Mouse (Mus musculus) urinary bladder, adult 18-20 months (tissue): ENCODE results near the gene Nps.
"Not testable (repeated sequence)": the region's sequence is repeated elsewhere in the genome, so short reads cannot be mapped to it uniquely, and the experiment has no call there.

ENCODE experiments used
- DNase-seq, 2 experiments: peaks; one replicate each; pipeline ENCODE4 v3.0.0; 2022; ENCODE audit warnings: low spot score in 2 of 2, mixed read lengths in 2 of 2

The Nps gene

DNA sequence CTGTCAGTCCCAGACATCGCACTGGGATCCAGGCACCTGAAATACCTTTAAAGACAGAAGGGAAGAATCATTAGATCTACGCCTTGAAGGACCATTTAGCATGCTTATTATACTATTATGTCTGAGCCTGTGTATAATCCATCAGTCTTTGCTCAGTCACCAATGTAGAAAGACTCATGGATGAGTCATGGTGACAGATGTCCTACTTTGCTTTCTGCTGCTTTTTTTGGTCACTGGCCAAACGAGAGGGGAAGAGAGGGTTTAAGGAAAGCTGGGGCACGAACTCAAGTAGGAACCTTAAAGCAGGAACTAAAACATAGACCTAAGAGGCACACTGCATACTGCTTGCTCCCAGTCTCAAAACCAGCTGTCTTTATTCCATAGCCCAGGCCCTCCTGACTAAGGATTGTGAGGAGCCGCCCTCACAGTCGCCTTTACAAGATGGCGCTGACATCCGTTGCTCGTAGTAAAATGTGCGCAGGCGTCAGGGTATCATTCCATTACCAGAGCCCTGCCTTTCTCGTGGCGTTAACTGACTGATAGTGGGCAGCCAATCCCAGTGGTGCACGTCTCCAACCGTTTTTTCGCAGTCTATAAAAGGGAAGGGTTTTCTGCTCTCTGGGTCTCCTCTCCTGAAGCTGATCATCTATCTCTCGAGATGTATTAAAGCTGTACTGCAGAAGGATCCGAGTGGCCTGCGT, at the start of gene Nps:
TSS of gene Nps (plus strand) at position 651 of the 701 bp plus-strand sequence.
- DNase-seq, result not testable (repeated sequence)

DNA sequence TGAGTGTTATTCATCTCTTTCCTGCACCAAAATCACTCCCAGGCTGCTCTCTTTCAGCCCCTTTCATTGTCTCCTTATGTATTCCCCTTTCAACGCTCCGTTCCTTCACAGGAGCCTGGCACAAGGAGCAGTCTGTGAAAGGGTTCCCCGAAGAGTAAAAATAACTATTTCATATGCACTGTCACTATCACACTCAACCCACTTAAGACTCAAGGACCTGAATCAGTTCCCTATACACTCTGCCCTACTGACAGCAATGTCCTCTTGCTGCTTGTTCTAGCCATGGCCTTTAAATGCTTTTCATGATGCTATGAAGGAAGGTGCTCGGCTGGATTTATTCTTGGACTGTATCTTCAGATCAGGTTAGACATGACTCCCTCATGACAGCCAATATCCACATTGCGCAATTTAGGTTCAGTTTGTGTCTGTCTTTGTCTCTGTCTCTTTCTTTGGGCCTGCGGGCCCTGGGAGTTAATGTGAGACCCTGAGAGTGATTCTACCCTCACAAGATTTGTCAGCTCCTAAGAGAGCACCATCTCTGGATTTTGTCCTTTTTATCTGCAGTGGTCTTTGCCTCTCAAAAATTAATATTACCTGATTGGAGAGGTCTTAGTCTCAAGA, 49.4 kb upstream of the Nps start:
- DNase-seq, result no peak

DNA sequence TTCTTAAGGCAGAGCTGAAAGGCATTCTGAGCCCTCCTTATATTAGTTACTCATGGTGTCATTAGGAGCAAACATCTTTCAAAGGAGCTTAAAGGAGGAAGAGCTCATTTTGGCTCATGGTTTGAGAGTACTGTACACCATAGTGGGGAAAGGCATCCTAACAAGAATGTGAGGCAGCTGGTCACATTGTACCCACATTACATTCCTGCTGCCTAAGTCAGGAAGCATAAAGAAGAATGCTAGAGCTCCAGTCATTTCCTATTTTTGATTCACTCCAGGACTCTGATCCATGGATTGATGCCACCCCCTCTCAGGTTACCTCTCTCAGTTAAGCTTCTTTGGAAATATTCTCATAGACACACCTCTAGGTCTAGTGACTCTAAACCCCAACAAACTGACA, 48.2 kb upstream of the Nps start:
- no peak for DNase-seq

DNA sequence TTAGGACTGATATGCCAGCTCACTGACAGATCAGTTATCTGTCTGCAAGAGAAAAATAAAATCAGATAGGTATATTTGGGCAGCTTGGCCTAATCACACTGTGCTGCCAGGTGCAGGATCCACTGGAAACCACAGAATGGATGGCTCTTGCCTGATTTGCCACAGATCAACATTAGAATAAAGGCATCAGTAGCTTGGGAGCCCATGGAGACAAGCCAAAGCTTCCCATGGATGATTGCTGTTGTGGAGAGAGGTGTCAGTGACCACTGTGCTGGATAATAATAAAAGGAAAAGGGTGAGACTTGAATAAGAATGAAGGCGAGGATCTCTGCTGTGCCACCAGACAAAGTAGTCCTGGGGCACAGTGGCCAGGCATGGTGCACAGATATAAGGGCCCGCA, 47.7 kb upstream of the Nps start:
- DNase-seq, result no peak

DNA sequence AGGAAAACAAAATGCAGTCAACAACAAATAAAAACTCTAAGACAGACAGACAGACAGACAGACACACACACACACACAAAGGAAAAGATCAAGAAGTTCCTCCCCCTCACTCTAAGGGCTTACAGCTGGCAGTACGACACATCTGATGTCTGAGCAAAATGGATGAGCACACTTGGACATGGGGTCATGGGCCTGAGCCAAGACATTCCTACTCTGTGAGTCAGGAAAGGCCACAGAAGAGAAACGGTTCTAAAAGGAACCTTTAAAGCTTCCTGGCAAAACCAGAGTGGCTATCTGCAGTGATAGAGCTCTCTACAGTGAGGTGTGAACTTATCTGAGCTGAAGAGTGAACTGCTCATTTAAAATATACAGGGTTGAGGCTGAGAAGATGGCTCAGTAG, 46.0 kb upstream of the Nps start:
- peak in 1 of 2 experiments; percentile 6 for DNase-seq

DNA sequence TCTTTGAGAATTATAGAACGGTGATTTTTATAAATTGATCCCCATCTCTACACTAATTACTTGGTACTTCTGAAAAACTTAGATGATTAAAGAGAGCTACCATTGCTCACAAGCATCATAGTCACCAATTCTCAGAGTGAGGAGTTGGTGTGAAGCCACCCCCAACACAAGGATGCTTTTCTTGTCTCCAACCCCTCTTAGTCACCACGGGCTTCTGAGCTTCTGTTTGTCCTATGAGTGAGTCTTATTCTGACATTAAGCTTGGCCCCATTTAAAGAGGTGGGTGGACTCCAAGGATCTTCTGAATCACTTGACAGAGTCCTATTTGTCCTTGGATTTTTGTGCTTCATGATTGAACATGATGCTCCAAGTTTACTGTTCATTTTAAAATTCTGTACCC, 37.0 kb upstream of the Nps start:
- no peak for DNase-seq

DNA sequence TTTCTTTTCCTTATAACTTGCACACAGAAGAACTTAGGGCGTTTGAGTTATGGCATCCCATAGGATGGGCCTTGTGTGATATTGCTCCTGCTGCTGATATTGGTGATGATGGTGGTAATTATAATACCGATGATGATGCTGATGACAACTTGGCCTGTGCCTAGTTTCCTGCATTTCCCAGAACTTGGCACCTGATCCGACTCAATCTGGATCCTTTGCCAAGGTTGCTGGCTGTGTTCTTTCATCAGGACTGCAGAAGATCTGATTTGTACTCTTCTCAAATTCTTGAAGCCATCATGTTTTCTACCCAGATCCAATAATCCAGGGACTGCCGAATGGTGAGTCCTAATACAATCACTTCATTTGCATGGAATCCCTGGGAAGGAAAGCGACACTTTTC, 32.5 kb upstream of the Nps start:
- DNase-seq, result no peak

DNA sequence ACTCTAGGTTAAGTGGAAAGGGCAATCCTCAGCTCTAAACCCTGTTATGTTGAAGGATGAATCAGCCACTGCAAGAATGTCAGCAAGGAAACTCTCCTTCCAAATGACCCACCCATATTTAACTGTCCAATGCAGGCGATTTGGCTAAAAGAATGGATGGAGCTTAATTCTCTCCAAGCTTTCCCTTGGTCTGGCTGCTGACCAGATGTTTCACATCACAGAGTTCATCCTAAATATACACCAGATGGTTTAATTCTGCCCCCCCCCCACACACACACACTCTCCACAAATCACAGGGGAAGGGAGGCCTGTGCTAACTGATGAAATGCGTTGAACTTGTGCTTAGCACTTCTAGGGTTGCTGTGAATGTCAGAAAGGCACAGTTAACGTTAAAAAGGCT, 21.4 kb upstream of the Nps start:
- no peak for DNase-seq

DNA sequence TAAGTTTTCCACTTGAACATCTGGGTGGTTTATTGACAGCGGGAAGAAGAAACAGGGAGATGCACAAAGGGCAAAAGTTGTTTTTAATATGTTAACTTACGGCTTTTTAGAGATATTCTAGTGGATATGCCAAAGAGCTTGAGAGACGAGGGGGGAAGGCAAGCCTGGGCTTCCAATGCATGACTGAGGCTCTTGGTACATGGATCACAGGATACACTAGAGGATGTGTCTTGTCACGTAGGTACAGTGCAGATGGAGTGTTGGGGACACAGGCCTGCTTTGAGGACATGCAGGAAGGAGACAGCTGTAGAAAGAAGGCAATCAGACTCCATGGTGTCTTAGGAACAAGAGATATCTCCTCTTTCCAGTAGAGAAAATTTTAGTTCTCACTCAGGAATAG, 19.1 kb upstream of the Nps start:
- no peak for DNase-seq

DNA sequence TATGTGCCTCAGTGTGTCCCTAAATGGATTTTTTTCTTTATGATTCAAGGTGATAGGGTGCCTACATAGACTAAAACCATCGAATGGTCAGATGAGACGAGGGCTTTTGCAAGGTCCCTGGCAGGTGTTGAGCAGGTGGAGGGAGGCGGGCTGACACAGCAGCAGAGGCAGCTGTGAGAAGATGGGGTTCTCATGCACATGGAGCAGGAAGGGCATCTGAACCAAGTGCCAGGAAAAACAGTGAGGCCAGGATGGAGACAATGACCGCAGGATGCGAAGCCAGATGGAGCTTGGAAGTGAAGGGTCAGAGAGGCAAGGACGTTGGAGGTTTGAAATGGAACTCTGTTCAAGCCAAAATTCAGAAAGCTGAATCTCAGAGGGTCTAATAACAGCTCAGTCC, 18.5 kb upstream of the Nps start:
- no peak for DNase-seq

DNA sequence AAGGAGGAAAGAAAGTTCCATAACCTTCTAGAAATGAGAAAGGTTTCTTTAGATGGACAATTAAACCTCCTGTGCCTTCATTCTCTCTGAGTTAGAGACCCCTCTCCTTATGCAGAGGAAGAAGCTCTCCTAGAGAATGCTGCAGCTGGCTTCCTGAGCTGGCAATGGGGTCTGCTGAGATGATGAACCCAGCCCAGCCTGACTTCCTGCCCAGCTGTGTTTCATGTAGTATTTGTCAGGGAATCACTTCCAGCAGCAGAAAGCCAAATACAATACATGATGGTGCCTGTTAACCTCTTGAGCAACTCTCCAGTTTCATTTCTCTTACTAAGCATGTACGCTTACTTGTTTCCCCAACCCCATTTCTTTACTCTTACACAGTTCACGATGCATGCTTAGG, 17.9 kb upstream of the Nps start:
- no peak for DNase-seq

DNA sequence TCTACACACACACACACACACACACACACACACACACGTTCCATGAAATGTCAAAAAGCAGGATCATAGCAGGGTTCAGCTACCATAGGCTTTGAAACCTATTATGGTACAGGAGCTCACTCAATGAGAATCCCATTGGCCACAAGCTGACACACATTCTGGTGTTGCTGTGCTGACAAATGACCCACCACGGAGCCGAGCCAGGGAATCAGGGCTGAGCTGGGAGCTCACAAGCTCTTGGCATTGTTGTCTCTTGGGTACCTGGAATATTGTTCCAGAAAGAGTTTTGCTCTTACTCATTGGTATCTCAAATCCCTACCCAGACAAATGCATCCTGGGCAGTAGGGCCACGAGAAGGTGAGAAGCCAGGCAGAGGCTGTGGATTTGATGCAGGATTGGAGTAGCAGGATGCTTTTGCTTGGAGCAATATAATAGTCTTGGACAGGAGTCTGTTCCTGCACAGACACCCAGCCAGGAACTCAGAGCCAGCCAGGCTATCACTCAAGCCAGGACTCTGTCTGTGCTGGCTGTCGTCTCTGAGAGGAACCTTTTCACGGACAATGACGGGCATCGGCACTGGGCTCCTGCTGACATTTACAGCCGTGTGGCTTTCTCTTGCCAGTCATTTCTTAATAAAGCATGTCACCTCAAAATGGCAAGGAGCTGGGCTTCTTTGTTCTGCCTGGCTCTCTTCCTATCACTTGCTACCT, 14.2 kb upstream of the Nps start:
- no peak for DNase-seq

DNA sequence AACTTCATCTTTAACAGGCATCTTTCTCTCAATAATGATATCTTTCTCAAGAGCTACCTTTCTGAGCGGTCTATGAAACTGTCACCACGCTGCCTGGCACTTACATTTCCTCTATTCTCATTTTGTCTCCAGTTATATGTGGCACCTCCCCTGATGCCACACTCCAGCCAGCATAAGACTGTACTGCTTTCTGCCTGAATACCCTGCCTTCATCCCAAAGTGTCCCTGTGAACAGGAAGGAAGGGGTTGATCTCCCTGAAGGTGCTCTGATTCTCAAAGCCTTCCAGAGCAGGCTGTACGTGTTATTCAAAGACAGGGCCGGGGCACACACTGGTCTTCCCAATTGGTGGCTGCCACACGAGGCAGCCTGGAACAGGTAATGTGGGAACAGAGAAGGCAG, 12.1 kb upstream of the Nps start:
- DNase-seq, result no peak

DNA sequence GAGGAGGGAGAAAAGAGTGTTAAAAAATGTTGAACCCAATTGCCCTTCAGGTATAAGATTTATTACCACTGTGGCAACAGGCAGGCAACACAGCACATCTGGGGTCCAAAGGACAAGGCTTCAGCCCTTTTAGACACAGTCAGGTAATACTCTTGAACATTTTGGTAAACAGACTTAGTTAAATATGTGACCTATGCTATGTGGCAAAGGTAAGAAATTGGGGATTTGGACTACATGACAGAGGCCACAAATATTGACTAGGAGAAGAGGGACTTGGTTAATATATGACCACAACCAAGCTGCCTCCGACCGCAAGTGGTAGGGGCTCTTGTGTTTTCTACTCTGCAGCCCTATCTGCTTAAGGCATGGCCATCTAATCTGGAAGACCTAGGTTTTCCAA, 5.3 kb upstream of the Nps start:
- no peak for DNase-seq

DNA sequence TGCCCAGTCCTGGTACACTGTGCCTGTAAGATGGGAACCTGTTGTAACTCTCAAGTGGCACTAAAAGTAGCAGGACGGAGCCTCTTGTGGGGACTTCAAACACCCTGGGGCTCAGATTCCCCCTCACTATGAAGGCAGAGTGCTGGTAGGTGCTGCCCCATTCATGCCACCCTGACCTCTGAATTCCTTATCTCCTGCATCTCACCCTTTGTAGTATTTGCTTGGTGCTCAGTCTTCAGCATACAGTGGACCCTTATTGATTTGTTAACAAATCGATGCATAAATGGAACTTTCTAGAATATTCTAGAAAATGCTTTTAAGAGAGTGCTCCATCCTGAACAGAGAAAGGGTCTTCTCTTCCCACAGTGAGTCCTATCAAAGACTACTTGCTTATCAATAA, 4.1 kb upstream of the Nps start:
- no peak for DNase-seq

DNA sequence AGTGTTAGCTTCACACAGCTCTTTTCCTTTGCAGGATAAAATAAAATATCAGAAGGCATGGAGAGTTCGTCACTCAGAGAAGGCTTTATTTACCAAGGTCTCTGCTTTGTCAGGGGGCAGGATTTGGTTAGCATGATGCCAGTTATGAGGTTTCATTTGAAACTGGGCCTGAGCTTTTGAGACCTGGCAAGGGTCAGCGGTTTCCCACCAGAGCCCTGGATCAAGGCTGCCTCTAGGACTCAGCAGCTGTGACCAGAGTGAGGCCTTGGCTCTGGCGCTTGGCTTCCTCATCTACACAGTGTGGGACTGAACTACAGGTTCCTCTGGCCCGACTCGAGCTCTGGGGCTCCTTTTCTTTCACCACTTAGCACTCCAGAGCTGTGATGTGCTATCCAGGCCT, 12.5 kb downstream of the Nps start:
- no peak for DNase-seq

DNA sequence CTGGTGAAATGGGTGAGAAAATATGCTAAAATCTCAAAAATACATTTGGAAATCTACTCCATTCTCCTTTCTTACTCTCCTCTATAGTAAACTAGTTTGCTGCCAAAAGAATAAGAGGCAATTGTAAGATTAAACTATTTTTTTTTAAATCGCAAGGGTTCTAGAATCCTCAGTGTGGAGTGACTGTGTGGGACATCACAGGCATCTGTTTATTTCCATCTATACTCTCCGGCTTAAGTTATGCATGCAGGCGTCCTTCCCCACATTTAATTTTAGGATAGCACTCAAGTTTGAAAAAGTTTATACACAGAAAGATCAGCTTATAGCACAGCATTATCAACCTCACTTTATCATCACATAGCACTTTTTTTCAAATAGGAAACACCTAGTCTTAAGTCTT, 24.7 kb downstream of the Nps start:
- DNase-seq, result no peak

DNA sequence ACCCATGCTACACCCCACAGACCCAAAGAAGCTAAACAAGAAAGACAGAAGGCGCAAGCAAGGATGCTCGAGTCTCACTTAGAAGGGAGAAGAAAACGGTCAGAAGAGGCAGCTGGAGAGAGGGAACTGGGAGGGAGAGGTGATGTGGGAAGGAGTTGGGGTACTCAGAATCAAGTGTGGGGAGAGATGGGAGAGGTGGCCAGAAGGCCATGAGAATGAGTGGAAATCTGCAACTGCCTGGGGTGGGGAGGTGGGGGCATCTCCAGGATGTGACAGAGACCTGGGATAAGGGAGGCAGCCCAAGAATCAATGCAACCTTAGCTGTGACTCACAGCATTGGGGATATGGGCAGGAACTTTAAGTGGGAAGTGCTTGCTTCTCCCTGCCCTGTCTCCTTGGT, 31.5 kb downstream of the Nps start:
- no peak for DNase-seq

DNA sequence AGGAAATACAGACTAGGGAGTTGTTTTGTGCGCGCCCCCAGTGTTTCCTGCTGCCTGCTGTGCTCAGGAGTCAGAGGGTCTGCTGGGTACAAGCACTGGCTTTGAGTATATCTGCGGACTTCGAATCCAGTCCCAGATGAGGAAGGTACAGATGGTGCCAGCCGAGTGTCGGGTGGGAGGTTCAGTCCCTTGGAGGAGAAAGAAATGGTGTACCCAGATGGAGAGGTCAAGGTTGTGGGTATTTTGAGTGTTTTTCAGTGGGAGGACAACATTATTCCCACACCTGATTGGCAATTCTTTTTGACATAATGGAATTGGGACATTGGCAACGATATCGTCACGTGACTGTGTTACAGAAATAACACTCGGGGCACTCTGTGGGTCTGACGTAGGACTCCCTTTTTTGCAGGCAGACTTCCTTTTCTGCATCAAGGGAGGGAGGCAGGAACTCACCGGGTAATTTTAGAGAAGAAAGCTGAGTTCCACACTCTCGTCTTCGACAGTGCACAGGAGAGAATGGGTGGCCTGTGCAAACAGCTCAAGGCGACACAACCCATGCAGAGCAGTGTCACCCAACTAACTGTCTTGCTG, 33.2 kb downstream of the Nps start:
- DNase-seq, result no peak

DNA sequence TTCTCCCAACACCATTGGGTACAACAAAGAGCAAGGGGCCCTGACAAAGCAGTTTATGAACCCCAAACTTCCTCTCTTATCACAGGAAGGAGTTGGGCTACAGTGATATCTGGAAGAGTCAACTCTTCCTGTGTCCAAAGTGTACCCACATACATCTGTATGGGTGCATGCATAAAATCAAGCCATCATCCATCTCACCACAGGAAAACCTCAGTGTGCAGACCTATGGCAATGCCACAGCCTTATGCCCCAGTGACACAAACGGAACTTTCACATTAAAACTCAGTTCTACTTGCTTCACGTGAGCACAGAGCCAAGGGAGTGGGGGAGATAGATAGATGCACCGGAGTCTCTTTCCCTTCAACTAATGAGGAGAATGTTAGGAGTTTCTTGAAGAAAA, 36.0 kb downstream of the Nps start:
- DNase-seq, result no peak

DNA sequence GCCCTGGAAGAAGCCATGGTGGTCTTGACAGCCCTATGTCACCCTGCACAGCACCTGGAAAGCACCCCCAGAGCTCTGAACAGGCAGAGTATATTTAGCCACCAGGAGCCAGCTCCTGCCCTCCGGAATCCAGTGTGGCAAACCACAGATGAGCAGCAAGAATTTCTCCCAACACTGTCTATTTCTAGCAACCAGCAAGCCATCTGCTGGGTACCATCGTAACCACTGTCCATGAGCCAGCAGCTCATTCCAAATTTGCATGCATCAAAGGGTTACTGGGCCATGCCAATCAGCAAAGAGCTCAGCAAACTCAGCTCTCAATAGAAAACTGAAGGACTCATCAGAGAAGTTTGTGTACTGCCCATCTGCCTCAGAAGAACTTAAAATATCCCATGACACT, 46.0 kb downstream of the Nps start:
- no peak for DNase-seq
